Mouse (Mus musculus) limb, embryonic 12.5 days (tissue): ENCODE results near the gene Robo2. TPM values are rescaled to one million over a fixed set of nuclear protein-coding genes. Genes with fewer than 3 reads are reported as not detected.
"Not testable (repeated sequence)": the region's sequence is repeated elsewhere in the genome, so short reads cannot be mapped to it uniquely, and the experiment has no call there.

Experiments used
- ATAC-seq: fragments of 200-750 bp; cut with Nextera tagmentation; 2 replicates; pipeline ENCODE4 v1.8.0; 2017; ENCODE audit warnings: low read depth, moderate TSS enrichment; ENCODE audit not compliant: insufficient number of reproducible peaks, insufficient read depth, low FRiP score, low TSS enrichment
- H3K27ac ChIP-seq: fragments of 300-500 bp; sonication (generic); 2 replicates; pipeline ENCODE4 v1.5.1; 2016; ENCODE audit warnings: mild to moderate bottlenecking, moderate library complexity
- H3K27me3 ChIP-seq: fragments of 300-500 bp; sonication (generic); 2 replicates; pipeline ENCODE4 v1.6.1; 2016; ENCODE audit warnings: mild to moderate bottlenecking, moderate library complexity
- H3K36me3 ChIP-seq: fragments of 300-500 bp; sonication (generic); 2 replicates; pipeline ENCODE4 v1.6.1; 2016; ENCODE audit warnings: mild to moderate bottlenecking, moderate library complexity
- H3K4me1 ChIP-seq: fragments of 300-500 bp; sonication (generic); replicated peaks from 2 replicates; pipeline ENCODE4 v1.6.1; 2016
- H3K4me2 ChIP-seq: fragments of 300-500 bp; sonication (generic); 2 replicates; pipeline ENCODE4 v1.6.1; 2016; ENCODE audit warnings: mild to moderate bottlenecking, moderate library complexity
- H3K4me3 ChIP-seq: fragments of 300-500 bp; sonication (generic); replicated peaks from 2 replicates; pipeline ENCODE4 v1.5.1; 2016; ENCODE audit warnings: mild to moderate bottlenecking
- H3K9ac ChIP-seq: fragments of 300-500 bp; sonication (generic); replicated peaks from 2 replicates; pipeline ENCODE4 v1.6.1; 2016; ENCODE audit warnings: mild to moderate bottlenecking, moderate library complexity
- H3K9me3 ChIP-seq: fragments of 300-500 bp; sonication (generic); 2 replicates; pipeline ENCODE4 v1.6.1; 2016; ENCODE audit warnings: mild to moderate bottlenecking, moderate library complexity
- WGBS: fragments of 180-500 bp; shearing (Covaris S2); methylation state at CpG from one replicate; pipeline ENCODE4 v1.1.7; 2016; 5-methylcytosine and 5-hydroxymethylcytosine counted together
- polyA plus RNA-seq: library from polyadenylated mRNA; unstranded; fragments of >200 nt; fragmentation: Nextera tagmentation; extraction: Ambion mirVana; gene quantifications from 2 replicates; pipeline ENCODE4 v1.2.1, GENCODE M21; 2016

Robo2 gene
- polyA plus RNA-seq, 1 experiment from 2014 or later: 102 TPM

- WGBS: 37% methylated on average over 7 of the region's 7 CpGs
Observed at GRCm38 (mm10) chr16:74070628-74071027, 341.0 kb downstream of the Robo2 start.

GRCm38 (mm10) chr16:74065958-74066357 is 345.7 kb downstream of the Robo2 start:
- Histone ChIP-seq H3K9me3 (no peaks in the 10 kb centered on the region), H3K4me1 (peaks cover 15% of the 10 kb centered on the region), H3K27me3 (no peaks in the 10 kb centered on the region), H3K27ac (no peak overlapping the region), H3K36me3 (no peaks in the 10 kb centered on the region), H3K4me3 (no peak overlapping the region), H3K4me2 (no peak overlapping the region), H3K9ac (no peak overlapping the region)
- WGBS: 80% methylated on average over 2 of the region's 2 CpGs
- ATAC-seq: no peak

More at GRCm38 (mm10) chr16:74070628-74071027, 341.0 kb downstream of the Robo2 start:
- Histone ChIP-seq H3K36me3 (no peaks in the 10 kb centered on the region), H3K4me2 (peak overlapping the region; percentile 30), H3K9me3 (no peaks in the 10 kb centered on the region), H3K4me1 (peaks cover 16% of the 10 kb centered on the region), H3K27me3 (no peaks in the 10 kb centered on the region), H3K4me3 (no peak overlapping the region), H3K9ac (no peak overlapping the region), H3K27ac (peak overlapping the region; percentile 66)
- ATAC-seq: no peak

- H3K27me3 ChIP-seq: no peaks in the 10 kb centered on the region
- H3K9ac ChIP-seq: no peak overlapping the region
- no peak for ATAC-seq
- no peak overlapping the region for H3K4me3 ChIP-seq
- no peaks in the 10 kb centered on the region for H3K36me3 ChIP-seq
- H3K27ac ChIP-seq: 0 out of 2 replicates have a peak overlapping the region, but pooled peaks have one; percentile 56
- no peaks in the 10 kb centered on the region for H3K9me3 ChIP-seq
- H3K4me1 ChIP-seq: peaks cover 19% of the 10 kb centered on the region
- no peak overlapping the region for H3K4me2 ChIP-seq
Observed at GRCm38 (mm10) chr16:74061951-74062350, 349.7 kb downstream of the Robo2 start.

- H3K27ac ChIP-seq: no peak overlapping the region
- H3K4me1 ChIP-seq: peaks cover 22% of the 10 kb centered on the region
Observed at GRCm38 (mm10) chr16:74061479-74061878, 350.1 kb downstream of the Robo2 start.

GRCm38 (mm10) chr16:74056886-74057285 is 354.7 kb downstream of the Robo2 start:
- WGBS: 73% methylated on average over 2 of the region's 2 CpGs
- no peak overlapping the region for H3K9ac ChIP-seq
- H3K36me3 ChIP-seq: no peaks in the 10 kb centered on the region

More at GRCm38 (mm10) chr16:74061479-74061878, 350.1 kb downstream of the Robo2 start:
- Histone ChIP-seq H3K4me2 (no peak overlapping the region), H3K9me3 (no peaks in the 10 kb centered on the region), H3K4me3 (no peak overlapping the region), H3K27me3 (no peaks in the 10 kb centered on the region), H3K9ac (no peak overlapping the region), H3K36me3 (no peaks in the 10 kb centered on the region)
- ATAC-seq: no peak

GRCm38 (mm10) chr16:74056210-74056609 is 355.4 kb downstream of the Robo2 start:
- Histone ChIP-seq H3K4me3 (no peak overlapping the region), H3K36me3 (no peaks in the 10 kb centered on the region), H3K9ac (no peak overlapping the region), H3K4me2 (no peak overlapping the region), H3K4me1 (peaks cover 32% of the 10 kb centered on the region), H3K9me3 (peaks cover 6% of the 10 kb centered on the region; the same call in 1 of the 2 replicates), H3K27me3 (no peaks in the 10 kb centered on the region), H3K27ac (no peak overlapping the region)
- WGBS: 76% methylated on average over 1 of the region's 1 CpGs
- ATAC-seq: no peak

More at GRCm38 (mm10) chr16:74056886-74057285, 354.7 kb downstream of the Robo2 start:
- Histone ChIP-seq H3K4me1 (peaks cover 30% of the 10 kb centered on the region), H3K27ac (no peak overlapping the region), H3K27me3 (no peaks in the 10 kb centered on the region), H3K4me3 (no peak overlapping the region), H3K4me2 (no peak overlapping the region), H3K9me3 (peaks cover 6% of the 10 kb centered on the region; the same call in 1 of the 2 replicates)
- ATAC-seq: no peak

GRCm38 (mm10) chr16:74055061-74055751 is 356.4 kb downstream of the Robo2 start:
- Histone ChIP-seq H3K36me3 (no peaks in the 10 kb centered on the region), H3K4me2 (no peak overlapping the region), H3K9me3 (peaks cover 6% of the 10 kb centered on the region; the same call in 1 of the 2 replicates), H3K4me1 (peaks cover 32% of the 10 kb centered on the region), H3K27ac (0 out of 2 replicates have a peak overlapping the region, but pooled peaks have one; percentile 35), H3K9ac (no peak overlapping the region), H3K4me3 (no peak overlapping the region), H3K27me3 (no peaks in the 10 kb centered on the region)
- ATAC-seq: no peak; the same call in 1 of the 2 replicates
- 62% methylated on average over 10 of the region's 10 CpGs for WGBS

GRCm38 (mm10) chr16:74049467-74049866 is 362.2 kb downstream of the Robo2 start:
- ATAC-seq: no peak
- H3K9me3 ChIP-seq: peaks cover 6% of the 10 kb centered on the region; the same call in 1 of the 2 replicates
- no peak overlapping the region for H3K4me2 ChIP-seq
- no peak overlapping the region for H3K4me3 ChIP-seq
- H3K36me3 ChIP-seq: peaks cover 8% of the 10 kb centered on the region
- no peaks in the 10 kb centered on the region for H3K27me3 ChIP-seq
- H3K27ac ChIP-seq: no peak overlapping the region
- H3K4me1 ChIP-seq: peaks cover 6% of the 10 kb centered on the region
- H3K9ac ChIP-seq: no peak overlapping the region
- 81% methylated on average over 5 of the region's 5 CpGs for WGBS

- no peak for ATAC-seq
- no peak overlapping the region for H3K9ac ChIP-seq
- peaks cover 8% of the 10 kb centered on the region for H3K36me3 ChIP-seq
- H3K4me2 ChIP-seq: no peak overlapping the region
- H3K4me1 ChIP-seq: 0 out of 2 replicates have a peak, but pooled peaks cover 3% of the 10 kb centered on the region
- WGBS: 72% methylated on average over 6 of the region's 6 CpGs
- peaks cover 6% of the 10 kb centered on the region; the same call in 1 of the 2 replicates for H3K9me3 ChIP-seq
- no peaks in the 10 kb centered on the region for H3K27me3 ChIP-seq
- no peak overlapping the region for H3K4me3 ChIP-seq
- H3K27ac ChIP-seq: no peak overlapping the region
Observed at GRCm38 (mm10) chr16:74048980-74049379, 362.6 kb downstream of the Robo2 start.

- Histone ChIP-seq H3K4me1 (0 out of 2 replicates have a peak, but pooled peaks cover 3% of the 10 kb centered on the region), H3K27ac (no peak overlapping the region)
- 60% methylated on average over 3 of the region's 3 CpGs for WGBS
Observed at GRCm38 (mm10) chr16:74047232-74047631, 364.4 kb downstream of the Robo2 start.

GRCm38 (mm10) chr16:74040797-74041196 is 370.8 kb downstream of the Robo2 start:
- not testable (repeated sequence) for H3K9ac ChIP-seq, H3K9me3 ChIP-seq, ATAC-seq, H3K4me2 ChIP-seq, H3K27me3 ChIP-seq, H3K36me3 ChIP-seq, H3K4me1 ChIP-seq, H3K27ac ChIP-seq, H3K4me3 ChIP-seq
- WGBS: 66% methylated on average over 2 of the region's 2 CpGs

More at GRCm38 (mm10) chr16:74047232-74047631, 364.4 kb downstream of the Robo2 start:
- H3K9ac ChIP-seq: no peak overlapping the region
- no peaks in the 10 kb centered on the region for H3K27me3 ChIP-seq
- H3K4me2 ChIP-seq: no peak overlapping the region
- H3K36me3 ChIP-seq: peaks cover 8% of the 10 kb centered on the region
- H3K4me3 ChIP-seq: no peak overlapping the region
- ATAC-seq: no peak
- no peaks in the 10 kb centered on the region for H3K9me3 ChIP-seq
